Mouse (Mus musculus) bone marrow macrophage, adult 2 months (primary cell): ENCODE measurements around the gene 4932438H23Rik.

Experiments
- CTCF ChIP-seq: IDR thresholded peaks from 2 replicates; pipeline ENCODE4 v1.5.1; 2012; ENCODE audit warnings: low read depth, mild to moderate bottlenecking, low read length, moderate library complexity
- POLR2A ChIP-seq: IDR thresholded peaks from 2 replicates; pipeline ENCODE4 v1.6.1; 2012; ENCODE audit warnings: mild to moderate bottlenecking, low read depth, low read length, borderline replicate concordance

DNA sequence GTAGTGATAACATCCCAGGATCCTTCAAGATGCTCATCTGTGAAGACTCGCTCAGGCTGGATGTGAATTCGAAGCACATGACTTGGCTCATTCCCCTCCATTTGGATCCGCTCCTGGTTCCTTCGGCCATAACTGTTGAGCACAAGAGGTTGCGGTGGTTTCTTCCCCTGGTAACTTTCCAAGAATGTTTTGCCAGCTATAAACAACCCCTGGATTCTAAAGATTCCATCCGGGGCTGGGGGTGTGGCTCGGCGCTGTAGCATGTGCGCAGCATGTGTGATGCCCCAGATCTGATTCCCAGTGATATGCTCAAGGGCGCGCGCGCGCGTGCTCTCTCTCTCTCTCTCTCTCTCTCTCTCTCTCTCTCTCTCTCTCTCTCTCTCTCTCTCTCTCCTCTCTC, 35.0 kb upstream of the 4932438H23Rik start:
- no peak for TF ChIP-seq CTCF
- no peak for TF ChIP-seq POLR2A
